Mouse (Mus musculus) cerebellum, adult 9-11 months (tissue): ENCODE measurements around the gene Pou3f4.
"Not testable (repeated sequence)": the region's sequence is repeated elsewhere in the genome, so short reads cannot be mapped to it uniquely, and the experiment has no call there.

ENCODE experiments used
- DNase-seq: peaks from one replicate; pipeline ENCODE4 v3.0.0; 2022

Pou3f4 gene

GRCm38 (mm10) chrX:110814151-110814571, at the start of gene Pou3f4:
Pou3f4 (plus strand) TSS chrX:110814280.
- peak; percentile 37 for DNase-seq

- DNase-seq, result no peak
These were observed 48.1 kb upstream of the Pou3f4 start for GRCm38 (mm10) chrX:110765939-110766338.

DNA sequence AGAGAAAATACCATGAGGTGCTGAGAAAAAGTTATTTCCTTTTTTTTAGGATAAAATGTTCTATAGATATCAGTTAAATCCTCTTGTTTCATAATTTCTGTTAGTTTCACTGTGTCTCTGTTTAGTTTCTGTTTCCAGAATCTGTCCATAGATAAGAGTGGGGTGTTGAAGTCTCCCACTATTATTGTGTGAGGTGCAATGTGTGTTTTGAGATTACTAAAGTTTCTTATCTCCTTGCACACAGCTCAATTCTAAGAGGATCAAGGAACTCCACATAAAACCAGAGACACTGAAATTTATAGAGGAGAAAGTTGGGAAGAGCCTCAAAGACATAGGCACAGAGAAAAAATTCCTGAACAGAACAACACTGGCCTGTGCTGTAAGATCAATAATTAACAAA, 39.3 kb upstream of the Pou3f4 start:
- not testable (repeated sequence) for DNase-seq

DNA sequence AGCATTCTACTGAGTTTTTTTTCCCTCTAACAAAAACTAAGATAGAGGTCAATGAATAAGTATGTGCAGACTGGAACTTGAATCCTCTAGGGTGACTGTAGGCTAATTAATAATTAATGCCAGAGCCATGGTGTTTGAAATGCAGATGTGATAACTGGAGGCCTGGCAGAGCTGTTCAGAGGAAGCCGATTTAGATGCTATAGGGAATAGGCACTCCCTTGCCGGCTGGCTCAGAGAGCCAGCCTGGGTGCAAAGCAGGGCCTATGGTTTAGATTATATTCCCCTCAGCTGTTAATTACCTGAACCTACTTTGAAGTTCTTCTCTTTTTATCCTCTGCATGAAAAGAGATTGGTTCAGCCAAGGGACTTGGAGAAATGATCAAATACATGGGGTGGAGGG, 11.6 kb upstream of the Pou3f4 start:
- no peak for DNase-seq

- no peak for DNase-seq
These were observed 4.0 kb upstream of the Pou3f4 start for GRCm38 (mm10) chrX:110810001-110810578.

GRCm38 (mm10) chrX:110810753-110811506, 3.1 kb upstream of the Pou3f4 start:
- no peak for DNase-seq

DNA sequence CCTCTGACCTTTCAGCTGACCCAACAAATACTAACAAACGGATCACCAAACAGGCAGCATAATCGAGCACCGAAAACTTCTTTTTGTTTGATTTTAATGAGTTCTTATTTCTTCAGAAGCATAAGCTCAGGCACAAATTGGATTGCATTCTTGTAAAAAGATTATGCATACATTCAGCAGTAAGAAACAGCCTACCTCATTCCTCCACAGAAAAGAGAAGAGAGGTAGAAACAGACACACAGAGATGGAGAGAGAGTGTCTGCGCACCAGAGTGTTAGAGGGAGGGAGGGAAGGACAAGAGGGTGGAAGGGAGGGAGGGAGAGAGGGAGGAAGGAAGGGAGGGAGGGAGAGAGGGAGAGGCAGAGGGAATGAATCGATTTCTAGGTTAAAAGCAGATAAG, 2.0 kb upstream of the Pou3f4 start:
- no peak for DNase-seq

DNA sequence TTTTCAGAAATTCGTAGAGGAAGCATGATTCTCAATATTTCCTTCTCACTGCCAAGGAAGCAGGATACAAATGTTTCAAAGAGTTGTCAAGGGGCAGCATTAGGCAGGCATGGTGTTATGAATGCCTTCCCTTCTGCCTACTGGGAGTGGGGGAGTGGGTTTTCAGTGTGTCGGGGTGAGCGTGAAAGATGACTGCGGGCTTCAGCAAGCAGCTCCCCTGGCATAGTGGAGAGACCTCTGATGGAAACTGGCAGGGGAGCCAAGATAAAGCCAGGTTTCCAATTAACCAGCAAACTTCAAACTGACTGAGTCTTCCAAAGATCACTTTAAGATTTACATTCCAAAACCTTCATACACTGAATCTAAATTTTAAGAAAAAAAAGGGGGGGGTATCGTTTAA, 679 bp upstream of the Pou3f4 start:
- no peak for DNase-seq

DNA sequence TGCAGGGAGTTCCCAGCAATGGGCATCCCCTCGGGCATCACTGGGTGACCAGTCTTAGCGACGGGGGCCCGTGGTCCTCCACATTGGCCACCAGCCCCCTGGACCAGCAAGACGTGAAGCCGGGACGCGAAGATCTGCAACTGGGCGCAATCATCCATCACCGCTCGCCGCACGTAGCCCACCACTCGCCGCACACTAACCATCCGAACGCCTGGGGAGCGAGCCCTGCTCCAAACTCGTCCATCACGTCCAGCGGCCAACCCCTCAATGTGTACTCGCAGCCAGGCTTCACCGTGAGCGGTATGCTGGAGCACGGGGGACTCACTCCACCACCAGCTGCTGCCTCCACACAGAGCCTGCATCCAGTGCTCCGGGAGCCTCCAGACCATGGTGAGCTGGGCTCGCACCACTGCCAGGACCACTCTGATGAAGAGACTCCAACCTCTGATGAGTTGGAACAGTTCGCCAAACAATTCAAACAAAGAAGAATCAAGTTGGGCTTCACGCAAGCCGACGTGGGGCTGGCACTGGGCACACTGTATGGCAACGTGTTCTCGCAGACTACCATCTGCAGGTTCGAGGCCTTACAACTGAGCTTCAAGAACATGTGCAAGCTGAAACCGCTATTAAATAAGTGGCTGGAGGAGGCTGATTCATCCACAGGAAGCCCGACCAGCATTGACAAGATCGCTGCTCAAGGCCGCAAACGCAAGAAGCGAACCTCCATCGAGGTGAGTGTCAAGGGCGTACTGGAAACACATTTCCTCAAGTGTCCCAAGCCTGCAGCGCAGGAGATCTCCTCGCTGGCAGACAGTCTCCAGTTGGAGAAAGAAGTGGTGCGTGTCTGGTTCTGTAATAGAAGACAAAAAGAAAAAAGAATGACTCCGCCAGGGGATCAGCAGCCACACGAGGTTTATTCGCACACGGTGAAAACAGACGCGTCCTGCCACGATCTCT, 790 bp downstream of the Pou3f4 start:
- DNase-seq, result no peak

- DNase-seq, result no peak
These were observed 1.5 kb downstream of the Pou3f4 start for GRCm38 (mm10) chrX:110815549-110815930.

- no peak for DNase-seq
These were observed 2.5 kb downstream of the Pou3f4 start for GRCm38 (mm10) chrX:110816609-110817008.

GRCm38 (mm10) chrX:110817211-110817610, 3.1 kb downstream of the Pou3f4 start:
- no peak for DNase-seq

DNA sequence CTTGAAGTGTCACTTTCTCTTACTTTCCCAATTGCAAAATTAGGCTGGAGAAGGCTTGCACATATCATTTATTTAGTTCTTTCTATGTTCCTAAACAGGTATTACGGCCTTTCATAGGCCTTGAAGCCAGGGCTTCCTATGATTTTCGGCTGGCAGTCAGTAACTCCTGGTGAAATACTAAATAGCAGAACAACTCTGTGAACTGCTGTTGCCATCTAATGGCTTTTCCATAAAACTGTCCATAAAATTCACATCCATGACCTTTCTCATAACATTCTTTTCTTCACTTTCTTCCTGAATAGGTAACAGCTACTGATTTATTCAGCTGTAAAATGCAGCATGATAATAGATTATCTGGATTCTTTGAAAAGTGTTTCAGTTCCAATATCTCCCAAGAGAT, 23.4 kb downstream of the Pou3f4 start:
- no peak for DNase-seq

DNA sequence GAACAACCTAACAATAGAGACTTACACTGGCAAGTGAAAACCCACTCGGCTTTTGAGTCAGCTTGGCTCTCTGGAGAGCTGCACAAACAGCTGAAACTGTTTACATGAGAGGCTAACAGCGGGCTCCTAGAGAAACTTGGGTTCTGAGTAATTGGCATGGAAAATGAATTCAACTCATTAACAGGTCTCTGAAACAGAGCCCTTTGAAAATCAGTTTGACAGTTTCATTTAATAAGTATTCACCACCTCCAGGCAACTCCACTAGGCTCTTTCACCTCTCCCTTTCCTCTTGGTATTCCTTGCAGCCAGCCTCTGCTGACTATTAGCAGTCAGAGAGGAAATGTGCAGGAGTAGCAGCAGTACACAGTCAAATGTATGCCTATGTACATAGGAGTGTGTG, 37.2 kb downstream of the Pou3f4 start:
- DNase-seq, result no peak
